Mouse (Mus musculus) kidney, adult 2 months (tissue): ENCODE results near the gene BC107364.

Experiments used
- CTCF ChIP-seq: fragments of 200-500 bp; conservative IDR thresholded peaks from 2 replicates; pipeline ENCODE4 v1.5.1; 2011; ENCODE audit warnings: low read depth, mild to moderate bottlenecking, control low read depth, low read length, moderate library complexity, mixed read lengths; ENCODE audit not compliant: insufficient read depth, insufficient read length
- POLR2A ChIP-seq: fragments of 200-500 bp; IDR thresholded peaks from one replicate; pipeline ENCODE4 v1.6.1; 2011; ENCODE audit warnings: low read depth, low read length, control low read depth

DNA sequence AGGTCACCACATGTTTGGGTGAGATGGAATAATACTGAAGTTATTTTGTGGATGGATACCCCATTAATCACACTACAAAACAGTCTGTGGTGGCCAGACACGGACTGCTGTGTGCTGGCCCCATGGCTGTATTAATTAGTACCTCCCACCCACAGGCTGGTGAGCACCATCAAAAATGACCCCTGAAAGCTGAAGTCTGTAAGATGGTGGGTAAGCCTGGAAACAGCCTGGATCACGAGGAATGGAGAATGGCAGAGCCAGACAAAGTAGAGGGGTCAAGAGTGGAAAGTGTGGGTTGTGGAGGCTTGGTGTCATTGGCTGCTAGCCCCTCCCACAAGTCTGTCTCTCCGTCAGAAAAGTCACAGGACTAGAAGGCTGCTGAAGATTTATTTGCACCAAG, 31.3 kb downstream of the BC107364 start:
- TF ChIP-seq CTCF (no peak), POLR2A (no peak)
